Mouse (Mus musculus) fat pad, adult 2 months (tissue): ENCODE data around the gene Hoxc5.

Experiments
- DNase-seq: peaks from one replicate; pipeline ENCODE4 v3.0.0-alpha.2; 2011; ENCODE audit warnings: low read depth, low spot score; ENCODE audit errors: extremely low read depth

The Hoxc5 gene

DNA sequence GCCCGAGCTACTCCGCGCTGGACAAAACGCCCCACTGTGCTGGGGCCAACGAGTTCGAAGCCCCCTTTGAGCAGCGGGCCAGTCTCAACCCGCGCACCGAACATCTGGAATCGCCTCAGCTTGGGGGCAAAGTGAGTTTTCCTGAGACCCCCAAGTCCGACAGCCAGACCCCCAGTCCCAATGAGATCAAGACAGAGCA is at the start of gene Hoxc5:
Gene Hoxc5 (plus strand): TSS at position 132 of the 199 bp plus-strand sequence.
- no peak for DNase-seq

GRCm38 (mm10) chr15:102917972-102918572 is 49.2 kb upstream of the Hoxc5 start:
- DNase-seq: no peak

DNA sequence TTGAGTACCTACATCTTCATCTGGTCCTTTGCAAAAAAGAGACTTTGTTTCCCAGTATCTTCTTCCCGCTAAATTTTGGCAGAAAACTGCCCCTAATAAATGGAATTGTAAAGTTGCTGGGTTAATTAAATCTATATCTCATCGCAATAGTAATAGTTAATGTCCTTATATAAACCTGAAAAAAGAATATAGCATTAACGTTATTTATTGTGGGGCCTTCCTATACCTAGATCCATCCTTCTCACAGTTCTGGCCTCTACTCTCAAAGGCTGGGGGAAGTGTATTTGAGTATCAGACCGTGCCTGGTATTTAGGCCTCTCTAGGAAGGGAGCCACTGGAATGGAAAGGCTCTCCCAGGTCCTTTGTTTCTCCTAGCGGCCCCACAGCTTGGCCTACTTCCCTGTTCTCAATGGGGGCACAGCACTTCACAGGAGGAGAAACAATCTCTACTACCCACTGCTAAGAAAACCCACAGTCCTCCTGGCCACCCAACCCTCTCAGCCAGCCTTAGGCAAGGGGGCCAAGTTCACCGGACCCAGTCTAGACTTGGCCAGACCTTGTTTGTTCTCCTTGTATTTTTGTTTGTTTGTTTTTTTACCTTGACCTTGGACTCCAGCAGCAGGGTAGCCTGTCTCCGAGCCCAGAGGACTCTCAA is 48.5 kb upstream of the Hoxc5 start:
- no peak for DNase-seq

GRCm38 (mm10) chr15:102919336-102920180 is 47.7 kb upstream of the Hoxc5 start:
- DNase-seq: no peak

- DNase-seq: no peak
These were observed 46.6 kb upstream of the Hoxc5 start for GRCm38 (mm10) chr15:102920619-102921018.

GRCm38 (mm10) chr15:102921053-102922011 is 45.9 kb upstream of the Hoxc5 start, which contains the start of gene Hoxc13:
Hoxc13 (plus strand) TSS chr15:102921103.
- DNase-seq: no peak

DNA sequence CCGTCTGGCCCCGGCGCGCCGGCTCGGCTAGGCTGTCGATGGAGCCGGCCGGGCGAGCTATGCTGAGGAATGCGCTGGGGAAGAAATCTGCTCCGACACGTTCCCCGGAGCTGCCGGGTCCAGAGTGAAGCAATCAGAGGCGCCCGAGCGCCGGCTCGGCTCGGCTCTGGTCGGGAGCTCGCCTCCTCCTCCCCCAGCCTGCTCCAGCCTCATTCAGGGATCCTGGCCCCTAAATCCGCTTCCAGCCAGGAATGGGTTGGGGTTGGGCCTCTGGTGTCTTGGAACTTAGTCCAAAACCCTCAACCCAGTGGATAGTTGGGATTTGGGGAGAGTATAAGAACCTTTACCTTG is 45.3 kb upstream of the Hoxc5 start:
- no peak for DNase-seq

DNA sequence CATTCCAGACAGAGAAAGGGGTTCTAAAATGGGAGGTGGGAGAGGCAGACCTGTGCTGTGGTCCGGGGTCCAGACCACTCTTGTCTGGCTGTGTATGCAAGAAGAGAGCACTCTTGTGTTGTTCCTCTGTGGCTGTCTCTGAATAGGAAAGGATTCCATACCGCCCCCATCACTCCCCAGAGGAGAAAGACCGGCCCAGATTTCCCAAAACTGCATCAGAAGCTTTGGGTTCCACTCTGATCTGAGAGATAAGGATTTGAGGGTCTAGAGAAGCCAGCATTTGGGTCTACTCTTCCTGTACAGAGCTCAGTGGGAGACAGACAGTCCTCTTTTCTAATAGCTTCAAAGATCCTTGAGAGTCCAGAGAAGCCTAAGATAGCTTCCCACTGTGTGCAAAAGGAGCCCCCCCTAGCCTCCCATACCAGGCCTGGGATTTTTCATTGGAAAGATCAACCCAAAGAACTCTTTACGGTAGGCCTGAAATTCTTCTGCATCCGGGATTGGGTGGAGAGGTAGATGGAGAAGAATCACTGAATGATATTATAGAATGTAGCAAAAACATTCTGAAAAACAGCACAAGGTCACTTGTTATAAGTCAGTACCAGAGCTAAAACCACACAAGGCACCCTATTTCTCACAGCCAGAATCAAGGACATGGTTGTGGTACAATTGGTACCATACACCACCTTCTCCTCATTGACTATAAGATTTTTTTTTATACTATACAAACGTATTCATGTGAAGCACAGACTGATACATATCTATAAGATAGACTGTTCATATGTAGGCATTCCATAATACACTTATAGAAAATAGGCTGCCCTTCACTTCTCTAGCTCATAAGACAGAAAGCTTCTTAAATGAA is 44.4 kb upstream of the Hoxc5 start:
- no peak for DNase-seq

GRCm38 (mm10) chr15:102927032-102927645 is 40.1 kb upstream of the Hoxc5 start:
- no peak for DNase-seq

DNA sequence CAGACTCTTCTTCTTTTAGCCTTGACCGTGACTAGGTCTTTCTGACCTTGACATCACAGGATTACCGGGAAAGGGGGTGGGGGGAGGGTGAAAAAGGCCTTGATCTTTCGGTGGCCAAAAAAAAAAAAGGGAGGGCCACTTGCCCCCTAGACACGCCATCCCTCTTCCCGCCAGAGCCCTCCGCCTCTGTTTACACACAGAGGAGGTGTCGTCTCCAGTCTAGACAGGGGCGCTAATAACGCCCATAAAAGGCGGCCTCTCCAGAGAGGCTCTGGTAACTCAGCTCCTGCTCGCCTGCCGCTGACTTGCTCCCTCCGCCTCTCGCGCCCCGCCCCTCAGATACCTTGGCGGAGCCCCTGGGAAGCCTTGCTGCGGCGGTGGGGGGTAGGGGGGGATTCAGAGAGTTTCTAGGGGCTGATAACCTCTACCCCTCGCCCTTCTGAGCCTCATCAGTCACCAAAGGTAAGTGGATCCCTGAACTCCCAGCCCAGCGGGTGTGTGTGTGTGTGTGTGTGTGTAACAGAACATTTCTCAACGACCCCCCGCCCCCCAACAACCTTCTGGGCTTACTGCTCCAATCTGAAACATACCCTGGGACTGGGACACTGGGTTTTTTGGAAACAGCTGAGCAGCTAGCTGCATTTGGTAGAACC is 35.4 kb upstream of the Hoxc5 start:
- DNase-seq: no peak

DNA sequence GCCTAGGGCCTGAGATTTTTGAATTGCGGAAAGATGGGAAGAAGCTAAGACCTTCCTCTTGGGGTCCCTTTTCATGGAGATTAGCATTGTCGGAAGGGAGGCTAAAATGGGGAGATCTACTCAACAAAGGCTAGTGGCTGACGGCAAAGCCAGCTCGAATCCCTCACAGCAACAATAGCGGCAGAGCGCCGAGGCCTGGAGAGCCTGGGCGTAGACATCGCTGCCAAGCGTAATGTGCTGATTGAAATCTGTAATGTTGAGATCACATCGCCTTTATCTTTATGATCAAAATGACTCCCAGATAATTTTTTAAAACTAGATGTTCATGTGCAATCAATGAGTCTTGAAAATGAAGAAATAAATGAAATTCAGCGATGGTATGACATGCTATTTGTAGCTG is 32.8 kb upstream of the Hoxc5 start:
- no peak for DNase-seq

DNA sequence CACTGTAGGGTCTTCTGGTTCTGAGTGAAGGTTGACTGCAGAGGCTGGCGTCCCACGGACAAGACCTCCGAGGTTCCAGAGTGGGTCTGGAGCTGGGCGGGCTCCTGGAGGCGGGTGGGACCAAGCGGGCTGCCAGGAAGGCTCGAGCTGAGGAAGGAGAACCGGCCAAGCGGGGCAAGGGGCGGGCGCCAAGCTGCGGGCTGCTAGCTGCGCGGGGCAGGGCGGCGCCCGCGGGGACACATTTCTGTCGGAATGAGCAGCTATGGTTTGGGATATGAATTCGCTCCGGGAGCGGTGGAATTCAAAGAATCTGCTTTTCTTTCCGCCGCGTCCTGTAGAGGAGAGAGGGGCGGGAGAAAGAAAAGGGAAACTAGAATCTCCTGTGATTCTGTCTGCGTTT is 32.3 kb upstream of the Hoxc5 start:
- no peak for DNase-seq

GRCm38 (mm10) chr15:102936279-102936972 is 30.8 kb upstream of the Hoxc5 start, which contains the start of gene Hoxc12:
Hoxc12 (plus strand) TSS chr15:102936757.
- no peak for DNase-seq

GRCm38 (mm10) chr15:102937036-102937666 is 30.1 kb upstream of the Hoxc5 start:
- no peak for DNase-seq

DNA sequence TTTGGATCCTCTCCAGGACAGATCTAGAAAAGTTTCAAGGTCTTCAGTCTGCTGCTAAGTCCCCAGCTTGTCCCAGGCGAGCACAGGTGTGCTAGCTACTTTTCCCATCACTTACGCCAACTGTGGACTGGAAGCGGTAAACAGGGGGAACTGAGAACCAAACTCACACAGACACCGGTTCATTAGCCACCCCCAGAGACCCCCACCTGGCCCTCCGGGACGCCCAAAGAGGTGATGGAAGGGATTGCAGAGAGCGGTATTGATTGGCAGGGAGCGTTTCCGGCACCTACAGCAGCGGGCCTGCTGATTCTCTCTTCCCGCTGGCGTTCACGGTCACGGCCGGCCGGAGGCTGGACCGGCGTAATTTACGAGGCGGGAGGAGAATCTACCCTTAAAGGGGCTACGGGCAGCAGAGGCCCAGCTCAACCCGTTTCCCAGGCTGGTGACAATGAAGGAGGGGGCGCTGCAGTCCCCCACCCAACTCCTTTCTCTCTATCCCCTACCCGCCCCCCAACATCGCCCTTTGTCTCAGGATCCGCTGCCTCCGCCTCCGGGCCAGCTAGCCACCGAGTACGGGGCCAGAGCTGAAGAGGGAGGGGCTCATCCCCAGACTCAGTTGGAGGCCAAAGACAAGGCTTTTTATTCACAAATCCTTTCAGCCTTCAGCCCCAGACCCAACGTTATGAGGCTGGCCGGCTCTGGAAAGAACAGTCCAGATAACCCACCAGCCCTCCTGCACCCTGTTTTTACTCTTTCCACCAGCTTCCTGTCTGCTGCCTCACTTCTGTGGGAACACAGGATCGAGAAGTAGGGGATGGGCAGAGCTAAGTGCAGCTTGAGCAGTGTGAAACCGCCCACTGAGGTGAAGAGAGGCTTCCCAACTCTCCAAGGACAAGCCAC is 27.7 kb upstream of the Hoxc5 start:
- DNase-seq: no peak

DNA sequence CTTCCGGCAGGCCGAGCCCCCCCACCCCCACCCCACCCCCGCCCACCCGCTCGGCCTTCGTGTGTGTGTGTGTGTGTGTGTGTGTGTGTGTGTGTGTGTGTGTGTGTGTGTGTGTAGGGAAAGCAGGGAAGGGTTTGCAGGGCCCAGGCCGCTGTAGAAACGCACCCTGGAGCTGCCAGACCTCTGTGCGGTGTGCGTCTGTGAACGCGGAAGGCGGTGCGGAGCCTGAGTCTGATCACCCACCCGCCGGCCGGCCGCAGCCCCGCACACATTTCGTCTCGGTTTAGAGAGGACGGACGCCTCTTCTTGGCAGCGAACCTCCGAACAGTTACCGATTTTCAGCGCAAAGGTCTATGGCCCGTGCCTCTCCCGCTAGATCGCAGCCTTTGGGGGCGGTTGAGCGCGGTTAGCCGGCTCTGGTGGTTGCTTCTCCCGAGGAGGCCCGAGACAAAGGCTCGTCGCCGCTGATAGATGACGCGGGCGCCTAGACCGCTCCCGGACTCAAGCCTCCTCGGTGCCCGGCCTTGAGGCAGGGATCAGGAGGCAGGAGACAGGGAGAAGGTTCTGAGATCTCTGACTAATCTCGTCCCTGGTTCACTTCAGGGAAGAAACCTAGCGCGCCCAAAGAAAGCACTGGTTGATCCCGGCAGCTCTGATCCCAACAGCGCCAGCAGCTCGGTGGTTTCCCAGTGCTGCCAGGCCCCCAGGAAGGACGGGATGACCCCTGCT is 24.3 kb upstream of the Hoxc5 start:
- no peak for DNase-seq

- DNase-seq: no peak
These were observed 23.8 kb upstream of the Hoxc5 start for GRCm38 (mm10) chr15:102943468-102943813.
